Mouse (Mus musculus) midbrain, embryonic 15.5 days (tissue): ENCODE measurements around the gene C1qtnf3. TPM values are rescaled to one million over a fixed set of nuclear protein-coding genes. Genes with fewer than 3 reads are reported as not detected.

Experiments used
- ATAC-seq: fragments of 200-750 bp; cut with Nextera tagmentation; replicated peaks from 2 replicates; pipeline ENCODE4 v1.8.0; 2017; ENCODE audit warnings: moderate TSS enrichment
- H3K27ac ChIP-seq: fragments of 300-500 bp; sonication (generic); 2 replicates; pipeline ENCODE4 v1.5.1; 2015; ENCODE audit warnings: mild to moderate bottlenecking, inconsistent platforms
- H3K27me3 ChIP-seq: fragments of 300-500 bp; sonication (generic); replicated peaks from 2 replicates; pipeline ENCODE4 v1.6.1; 2015; ENCODE audit warnings: inconsistent platforms
- H3K36me3 ChIP-seq: fragments of 300-500 bp; sonication (generic); replicated peaks from 2 replicates; pipeline ENCODE4 v1.6.1; 2015; ENCODE audit warnings: inconsistent platforms
- H3K4me1 ChIP-seq: fragments of 300-500 bp; sonication (generic); 2 replicates; pipeline ENCODE4 v1.6.1; 2015; ENCODE audit warnings: inconsistent platforms
- H3K4me2 ChIP-seq: fragments of 300-500 bp; sonication (generic); 2 replicates; pipeline ENCODE4 v1.6.1; 2015; ENCODE audit warnings: inconsistent platforms, mild to moderate bottlenecking, moderate library complexity
- H3K4me3 ChIP-seq: fragments of 300-500 bp; sonication (generic); 2 replicates; pipeline ENCODE4 v1.5.1; 2015; ENCODE audit warnings: mild to moderate bottlenecking, inconsistent platforms
- H3K9ac ChIP-seq: fragments of 300-500 bp; sonication (generic); 2 replicates; pipeline ENCODE4 v1.6.1; 2015; ENCODE audit warnings: mild to moderate bottlenecking, inconsistent platforms
- H3K9me3 ChIP-seq: fragments of 300-500 bp; sonication (generic); 2 replicates; pipeline ENCODE4 v1.6.1; 2016; ENCODE audit warnings: inconsistent platforms
- WGBS: fragments of 180-500 bp; shearing (Covaris S2); methylation state at CpG from one replicate; pipeline ENCODE4 v1.1.7; 2015; ENCODE audit warnings: mixed read lengths; 5-methylcytosine and 5-hydroxymethylcytosine counted together
- polyA plus RNA-seq: library from polyadenylated mRNA; unstranded; fragments of >200 nt; fragmentation: Nextera tagmentation; extraction: Ambion mirVana; gene quantifications from 2 replicates; pipeline ENCODE4 v1.2.1, GENCODE M21; 2015

C1qtnf3 gene
- polyA plus RNA-seq, result 0.89 and 0.93 TPM in 2 replicates

GRCm38 (mm10) chr15:10951951-10952759 is at the start of gene C1qtnf3:
TSS of gene C1qtnf3 (plus strand) at chr15:10952332.
- H3K4me2 ChIP-seq, result 0 out of 2 replicates have a peak within 1 kb of the TSS, but pooled peaks have one; percentile 3
- peak; percentile 66; the same call in 1 of the 2 replicates for ATAC-seq

GRCm38 (mm10) chr15:10902360-10902759 is 49.8 kb upstream of the C1qtnf3 start:
- 85% methylated on average over 4 of the region's 4 CpGs for WGBS
- Histone ChIP-seq H3K9ac (no peak overlapping the region), H3K27me3 (no peaks in the 10 kb centered on the region), H3K36me3 (no peaks in the 10 kb centered on the region), H3K4me2 (no peak overlapping the region), H3K27ac (no peak overlapping the region), H3K4me3 (no peak overlapping the region), H3K4me1 (no peaks in the 10 kb centered on the region), H3K9me3 (no peaks in the 10 kb centered on the region)
- ATAC-seq, result no peak

More at GRCm38 (mm10) chr15:10951951-10952759, at the start of gene C1qtnf3:
- H3K36me3 ChIP-seq, result no peaks in the 10 kb centered on the region
- H3K4me3 ChIP-seq, result no peak within 1 kb of the TSS
- H3K27me3 ChIP-seq, result no peaks in the 10 kb centered on the region
- H3K4me1 ChIP-seq, result no peaks in the 10 kb centered on the region
- H3K9ac ChIP-seq, result no peak within 1 kb of the TSS
- 73% methylated on average over 23 of the region's 23 CpGs for WGBS
- no peaks in the 10 kb centered on the region for H3K9me3 ChIP-seq
- no peak within 1 kb of the TSS for H3K27ac ChIP-seq

GRCm38 (mm10) chr15:10916611-10917311 is 35.4 kb upstream of the C1qtnf3 start:
- H3K4me1 ChIP-seq, result no peaks in the 10 kb centered on the region
- H3K4me3 ChIP-seq, result no peak overlapping the region
- no peaks in the 10 kb centered on the region for H3K27me3 ChIP-seq
- no peak for ATAC-seq
- no peak overlapping the region for H3K27ac ChIP-seq
- no peak overlapping the region for H3K9ac ChIP-seq
- no peak overlapping the region for H3K4me2 ChIP-seq
- no peaks in the 10 kb centered on the region for H3K36me3 ChIP-seq
- H3K9me3 ChIP-seq, result no peaks in the 10 kb centered on the region
- 76% methylated on average over 4 of the region's 4 CpGs for WGBS

- 91% methylated on average over 3 of the region's 3 CpGs for WGBS
- Histone ChIP-seq H3K4me2 (no peak overlapping the region), H3K4me1 (no peaks in the 10 kb centered on the region), H3K4me3 (no peak overlapping the region), H3K27me3 (no peaks in the 10 kb centered on the region), H3K27ac (no peak overlapping the region), H3K9ac (no peak overlapping the region), H3K36me3 (no peaks in the 10 kb centered on the region), H3K9me3 (no peaks in the 10 kb centered on the region)
- no peak for ATAC-seq
Observed at GRCm38 (mm10) chr15:10917312-10917660, 34.8 kb upstream of the C1qtnf3 start.

GRCm38 (mm10) chr15:10920212-10920611 is 31.9 kb upstream of the C1qtnf3 start:
- Histone ChIP-seq H3K4me2 (no peak overlapping the region), H3K4me3 (no peak overlapping the region), H3K36me3 (no peaks in the 10 kb centered on the region), H3K27me3 (no peaks in the 10 kb centered on the region), H3K4me1 (no peaks in the 10 kb centered on the region; the same call in 1 of the 2 replicates), H3K9ac (no peak overlapping the region), H3K27ac (no peak overlapping the region), H3K9me3 (no peaks in the 10 kb centered on the region)
- no peak for ATAC-seq
- 78% methylated on average over 5 of the region's 5 CpGs for WGBS

GRCm38 (mm10) chr15:10921064-10921463 is 31.1 kb upstream of the C1qtnf3 start:
- no peak overlapping the region for H3K27ac ChIP-seq
- H3K27me3 ChIP-seq, result no peaks in the 10 kb centered on the region
- H3K4me2 ChIP-seq, result no peak overlapping the region
- WGBS, result 27% methylated on average over 4 of the region's 4 CpGs
- ATAC-seq, result 0 out of 2 replicates have a peak, but pooled peaks have one; percentile 37
- H3K36me3 ChIP-seq, result no peaks in the 10 kb centered on the region
- H3K9ac ChIP-seq, result no peak overlapping the region
- H3K4me3 ChIP-seq, result no peak overlapping the region
- no peaks in the 10 kb centered on the region for H3K9me3 ChIP-seq
- no peaks in the 10 kb centered on the region; the same call in 1 of the 2 replicates for H3K4me1 ChIP-seq

GRCm38 (mm10) chr15:10922061-10922460 is 30.1 kb upstream of the C1qtnf3 start:
- Histone ChIP-seq H3K9ac (no peak overlapping the region), H3K4me1 (no peaks in the 10 kb centered on the region; the same call in 1 of the 2 replicates), H3K27me3 (no peaks in the 10 kb centered on the region), H3K36me3 (no peaks in the 10 kb centered on the region), H3K4me2 (no peak overlapping the region), H3K9me3 (no peaks in the 10 kb centered on the region), H3K4me3 (no peak overlapping the region), H3K27ac (no peak overlapping the region)
- 0 out of 2 replicates have a peak, but pooled peaks have one; percentile 34 for ATAC-seq

- no peak overlapping the region for H3K27ac ChIP-seq
- no peak overlapping the region for H3K4me3 ChIP-seq
- H3K4me2 ChIP-seq, result no peak overlapping the region
- no peaks in the 10 kb centered on the region for H3K36me3 ChIP-seq
- no peaks in the 10 kb centered on the region for H3K9me3 ChIP-seq
- H3K9ac ChIP-seq, result no peak overlapping the region
- H3K4me1 ChIP-seq, result no peaks in the 10 kb centered on the region; the same call in 1 of the 2 replicates
- WGBS, result 13% methylated on average over 3 of the region's 3 CpGs
- no peaks in the 10 kb centered on the region for H3K27me3 ChIP-seq
- ATAC-seq, result peak; percentile 76
Observed at GRCm38 (mm10) chr15:10922570-10922969, 29.6 kb upstream of the C1qtnf3 start.

- Histone ChIP-seq H3K9ac (no peak overlapping the region), H3K4me1 (no peaks in the 10 kb centered on the region; the same call in 1 of the 2 replicates), H3K27ac (no peak overlapping the region), H3K4me2 (no peak overlapping the region), H3K4me3 (no peak overlapping the region), H3K27me3 (no peaks in the 10 kb centered on the region), H3K36me3 (no peaks in the 10 kb centered on the region), H3K9me3 (no peaks in the 10 kb centered on the region)
- ATAC-seq, result no peak
- WGBS, result 64% methylated on average over 4 of the region's 4 CpGs
Observed at GRCm38 (mm10) chr15:10923076-10923995, 28.8 kb upstream of the C1qtnf3 start.

- no peaks in the 10 kb centered on the region for H3K36me3 ChIP-seq
- H3K4me2 ChIP-seq, result no peak overlapping the region
- no peak overlapping the region for H3K4me3 ChIP-seq
- no peaks in the 10 kb centered on the region for H3K27me3 ChIP-seq
- WGBS, result 34% methylated on average over 8 of the region's 8 CpGs
- H3K27ac ChIP-seq, result no peak overlapping the region
- no peak for ATAC-seq
- H3K4me1 ChIP-seq, result no peaks in the 10 kb centered on the region; the same call in 1 of the 2 replicates
- no peaks in the 10 kb centered on the region for H3K9me3 ChIP-seq
- H3K9ac ChIP-seq, result no peak overlapping the region
Observed at GRCm38 (mm10) chr15:10927325-10927724, 24.8 kb upstream of the C1qtnf3 start.

- H3K9me3 ChIP-seq, result no peaks in the 10 kb centered on the region
- no peak overlapping the region for H3K4me3 ChIP-seq
- H3K4me2 ChIP-seq, result no peak overlapping the region
- no peak overlapping the region for H3K27ac ChIP-seq
- no peak overlapping the region for H3K9ac ChIP-seq
- WGBS, result 91% methylated on average over 5 of the region's 5 CpGs
- ATAC-seq, result no peak
- H3K27me3 ChIP-seq, result no peaks in the 10 kb centered on the region
- H3K4me1 ChIP-seq, result no peaks in the 10 kb centered on the region
- H3K36me3 ChIP-seq, result no peaks in the 10 kb centered on the region
Observed at GRCm38 (mm10) chr15:10928633-10929270, 23.4 kb upstream of the C1qtnf3 start.
